Mouse (Mus musculus) telencephalon, adult 2 months (tissue): ENCODE data around the gene Tectb.

ENCODE experiments used
- DNase-seq: peaks from one replicate; pipeline ENCODE4 v3.0.0-alpha.2; 2011; ENCODE audit warnings: low read depth, low spot score

Tectb gene

GRCm38 (mm10) chr19:55209084-55209483 is 28.6 kb downstream of the Tectb start:
- DNase-seq = no peak

- no peak for DNase-seq
These were observed 31.2 kb downstream of the Tectb start for GRCm38 (mm10) chr19:55211698-55212097.

- no peak for DNase-seq
These were observed 33.2 kb downstream of the Tectb start for GRCm38 (mm10) chr19:55213617-55214340.

- DNase-seq = no peak
These were observed 36.3 kb downstream of the Tectb start for GRCm38 (mm10) chr19:55216876-55217275.

GRCm38 (mm10) chr19:55217365-55217764 is 36.8 kb downstream of the Tectb start:
- DNase-seq = peak; percentile 96

- DNase-seq = peak; percentile 58
These were observed 37.7 kb downstream of the Tectb start for GRCm38 (mm10) chr19:55218192-55218739.

- DNase-seq = no peak
These were observed 38.2 kb downstream of the Tectb start for GRCm38 (mm10) chr19:55218741-55219221.

GRCm38 (mm10) chr19:55219359-55219758 is 38.8 kb downstream of the Tectb start:
- DNase-seq = no peak

- DNase-seq = peak; percentile 63
These were observed 40.7 kb downstream of the Tectb start for GRCm38 (mm10) chr19:55221208-55221607.

- no peak for DNase-seq
These were observed 41.7 kb downstream of the Tectb start for GRCm38 (mm10) chr19:55222268-55222667.

- no peak for DNase-seq
These were observed 46.1 kb downstream of the Tectb start for GRCm38 (mm10) chr19:55226621-55227020.

- DNase-seq = no peak
These were observed 46.6 kb downstream of the Tectb start for GRCm38 (mm10) chr19:55227135-55227534.

- DNase-seq = no peak
These were observed 50.5 kb downstream of the Tectb start for GRCm38 (mm10) chr19:55231081-55231480.

- DNase-seq = no peak
These were observed 51.6 kb downstream of the Tectb start for GRCm38 (mm10) chr19:55232136-55232535.

- DNase-seq = no peak
These were observed 55.5 kb downstream of the Tectb start for GRCm38 (mm10) chr19:55236026-55236425.

- DNase-seq = peak; percentile 81
These were observed 56.0 kb downstream of the Tectb start for GRCm38 (mm10) chr19:55236564-55236963.

GRCm38 (mm10) chr19:55239766-55240426 is 59.4 kb downstream of the Tectb start:
- no peak for DNase-seq

GRCm38 (mm10) chr19:55241186-55241645 is 60.7 kb downstream of the Tectb start, which contains the start of gene Gucy2g:
TSS of gene Gucy2g (minus strand) at chr19:55241236.
- DNase-seq = no peak

- peak; percentile 87 for DNase-seq
These were observed 64.3 kb downstream of the Tectb start for GRCm38 (mm10) chr19:55244791-55245231.
